Mouse (Mus musculus): Measurements from ENCODE around the gene Tsnaxip1.

DNA sequence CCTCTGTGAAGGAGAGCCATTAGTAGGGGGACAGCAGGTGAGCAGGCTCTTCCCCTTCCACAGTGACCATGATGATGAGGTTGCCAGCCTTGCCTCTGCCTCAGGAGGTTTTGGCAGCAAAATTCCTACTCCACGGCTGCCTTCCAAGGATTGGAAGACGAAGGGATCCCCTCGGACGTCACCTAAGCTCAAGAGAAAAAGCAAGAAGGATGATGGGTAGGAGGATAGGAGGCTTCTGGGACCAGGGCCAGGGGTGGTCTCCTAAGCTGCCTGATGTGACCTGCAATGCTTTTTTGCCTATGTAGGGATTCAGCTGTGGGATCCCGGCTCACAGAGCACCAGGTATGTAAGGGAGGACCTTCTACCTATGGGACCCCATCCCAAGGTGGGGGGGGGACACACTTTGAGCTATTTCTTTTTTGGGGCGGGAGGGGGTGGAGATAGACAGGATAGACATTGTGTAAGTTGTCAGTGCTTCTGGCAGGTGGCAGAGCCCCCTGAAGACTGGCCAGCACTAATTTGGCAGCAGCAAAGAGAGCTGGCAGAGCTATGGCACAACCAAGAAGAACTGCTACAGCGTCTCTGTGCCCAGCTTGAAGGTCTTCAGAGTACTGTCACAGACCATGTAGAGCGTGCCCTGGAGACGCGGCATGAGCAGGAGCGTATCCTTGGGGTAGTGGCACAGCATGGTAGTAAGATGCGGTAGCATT lies 62.4 kb downstream of the Tsnaxip1 start:
- TF ChIP-seq GATA1 (IDR thresholded peaks at IDR 0.05; ENCODE audit: borderline replicate concordance, low read length) (no peak), FLI1 (IDR thresholded peaks at IDR 0.05; ENCODE audit: low read length) (no peak)
